Mouse (Mus musculus) forebrain, embryonic 16.5 days (tissue): Measurements from ENCODE around the gene Rbm43. TPM values are rescaled to one million over a fixed set of nuclear protein-coding genes. Genes with fewer than 3 reads are reported as not detected.
"Not testable (repeated sequence)": the region's sequence is repeated elsewhere in the genome, so short reads cannot be mapped to it uniquely, and the experiment has no call there.

Source experiments
- ATAC-seq: fragments of 200-750 bp; cut with Nextera tagmentation; 2 replicates; pipeline ENCODE4 v1.8.0; 2017; ENCODE audit warnings: mild to moderate bottlenecking, moderate library complexity
- H3K27ac ChIP-seq: fragments of 300-500 bp; sonication (generic); 2 replicates; pipeline ENCODE4 v1.5.1; 2014; ENCODE audit warnings: low read length, control low read depth
- H3K27me3 ChIP-seq: fragments of 300-500 bp; sonication (generic); replicated peaks from 2 replicates; pipeline ENCODE4 v1.6.1; 2014; ENCODE audit warnings: low read length; ENCODE audit not compliant: control insufficient read depth, insufficient read depth
- H3K36me3 ChIP-seq: fragments of 300-500 bp; sonication (generic); 2 replicates; pipeline ENCODE4 v1.6.1; 2014; ENCODE audit not compliant: control insufficient read depth, insufficient read depth
- H3K4me1 ChIP-seq: fragments of 300-500 bp; sonication (generic); replicated peaks from 2 replicates; pipeline ENCODE4 v1.6.1; 2014; ENCODE audit warnings: low read length; ENCODE audit not compliant: control insufficient read depth, insufficient read depth
- H3K4me2 ChIP-seq: fragments of 300-500 bp; sonication (generic); 2 replicates; pipeline ENCODE4 v1.6.1; 2014; ENCODE audit warnings: mild to moderate bottlenecking, low read length, control low read depth
- H3K4me3 ChIP-seq: fragments of 300-500 bp; sonication (generic); replicated peaks from 2 replicates; pipeline ENCODE4 v1.5.1; 2014; ENCODE audit warnings: mild to moderate bottlenecking, low read length, control low read depth
- H3K9ac ChIP-seq: fragments of 300-500 bp; sonication (generic); replicated peaks from 2 replicates; pipeline ENCODE4 v1.6.1; 2014; ENCODE audit warnings: low read depth, low read length, control low read depth
- H3K9me3 ChIP-seq: fragments of 300-500 bp; sonication (generic); 2 replicates; pipeline ENCODE4 v1.6.1; 2016; ENCODE audit warnings: low read length; ENCODE audit not compliant: control insufficient read depth
- WGBS: fragments of 180-500 bp; shearing (Covaris S2); extraction: QIAGEN DNeasy Blood & Tissue Kit; methylation state at CpG from one replicate; pipeline ENCODE4 v1.1.7; 2014; 5-methylcytosine and 5-hydroxymethylcytosine counted together
- polyA plus RNA-seq: library from polyadenylated mRNA; unstranded; fragments of >200 nt; fragmentation: Nextera tagmentation; extraction: Ambion mirVana; gene quantifications from 2 replicates; pipeline ENCODE4 v1.2.1, GENCODE M21; 2015

Gene Rbm43
- polyA plus RNA-seq, 1 experiment from 2014 or later, result 6.1 TPM

GRCm38 (mm10) chr2:51890961-51891360, 44.0 kb downstream of the Rbm43 start:
- Histone ChIP-seq H3K36me3 (no peaks in the 10 kb centered on the region), H3K4me3 (no peak overlapping the region), H3K27ac (no peak overlapping the region), H3K9me3 (no peaks in the 10 kb centered on the region), H3K4me1 (no peaks in the 10 kb centered on the region), H3K9ac (no peak overlapping the region), H3K4me2 (no peak overlapping the region), H3K27me3 (no peaks in the 10 kb centered on the region)
- no peak for ATAC-seq
- 84% methylated on average over 4 of the region's 4 CpGs for WGBS

DNA sequence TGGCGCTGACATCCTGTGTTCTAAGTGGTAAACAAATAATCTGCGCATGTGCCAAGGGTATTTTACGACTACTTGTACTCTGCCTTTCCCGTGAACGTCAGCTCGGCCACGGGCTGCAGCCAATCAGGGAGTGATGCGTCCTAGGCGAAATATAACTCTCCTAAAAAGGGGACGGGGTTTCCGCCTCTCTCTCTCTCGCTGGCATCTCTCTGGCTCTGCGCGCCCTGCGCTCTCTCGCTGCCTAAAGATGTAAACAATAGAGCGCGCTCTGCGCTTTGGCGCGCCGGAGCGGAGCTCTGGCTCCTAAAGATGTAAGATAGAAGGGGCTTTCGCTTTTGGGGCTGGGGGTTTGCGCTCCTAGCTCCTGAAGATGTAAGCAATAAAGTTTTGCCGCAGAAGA, 44.8 kb downstream of the Rbm43 start:
- H3K9ac ChIP-seq, H3K27ac ChIP-seq, H3K27me3 ChIP-seq, H3K4me3 ChIP-seq, H3K36me3 ChIP-seq, H3K4me2 ChIP-seq, H3K4me1 ChIP-seq, ATAC-seq, H3K9me3 ChIP-seq: not testable (repeated sequence)
- WGBS, result 96% methylated on average over 10 of the region's 26 CpGs

GRCm38 (mm10) chr2:51880143-51880542, 54.8 kb downstream of the Rbm43 start:
- WGBS, result 61% methylated on average over 1 of the region's 1 CpGs
- H3K36me3 ChIP-seq, result no peaks in the 10 kb centered on the region
- no peaks in the 10 kb centered on the region for H3K9me3 ChIP-seq
- no peaks in the 10 kb centered on the region for H3K4me1 ChIP-seq
- no peak overlapping the region for H3K4me2 ChIP-seq
- no peak for ATAC-seq
- no peaks in the 10 kb centered on the region for H3K27me3 ChIP-seq
- H3K27ac ChIP-seq, result no peak overlapping the region
- no peak overlapping the region for H3K4me3 ChIP-seq
- H3K9ac ChIP-seq, result no peak overlapping the region

Other genes starting within 250 kb of the Rbm43 start
- 4.9 and 7.2 TPM in 2 replicates for gene Nmi, start 38.3 kb upstream of the Rbm43 start, polyA plus RNA-seq
- 4.6 and 6.3 TPM in 2 replicates for gene Tnfaip6, start 102.8 kb upstream of the Rbm43 start, polyA plus RNA-seq
- gene Rif1, start 137.7 kb upstream of the Rbm43 start, polyA plus RNA-seq, result 23.7 and 23.9 TPM in 2 replicates